In genomic region chr11:72468525-72468924, GRCm38 (mm10) we compare ENCODE assay signal across 11 mouse cellular contexts. TPM values are rescaled to one million over a fixed set of nuclear protein-coding genes. Genes with fewer than 3 reads are reported as not detected.
A peak's percentile ranks its signal among the peaks of the same experiment; 100 is the strongest.
DNase-seq lines count a peak whose midpoint lies in the region; ATAC-seq and TF ChIP-seq lines count a peak whose summit lies in the region.
"Had no signal": no experiment of that assay in that cellular context is flagged by ENCODE, and none has a peak within 500 bp of the region (broad histone marks: within the 10 kb centered on the region; RNA-seq: fewer than 3 reads in every experiment).

No protein-coding gene starts in this region.

- no peaks in the 10 kb centered on the region for H3K36me3 ChIP-seq in heart, postnatal 0 days (replicated peaks; ENCODE audit: control insufficient read depth, insufficient read depth, low read length)
- 0 out of 2 replicates have a peak, but pooled peaks cover 5% of the 10 kb centered on the region for H3K36me3 ChIP-seq in midbrain, embryonic 15.5 days (replicated peaks)
- peaks cover 6% of the 10 kb centered on the region; the same call in 1 of the 2 replicates for H3K36me3 ChIP-seq in midbrain, embryonic 14.5 days (ENCODE audit: control insufficient read depth, insufficient read depth, low read length)
- peaks cover 5% of the 10 kb centered on the region; the same call in 1 of the 2 replicates for H3K36me3 ChIP-seq in hindbrain, embryonic 16.5 days (ENCODE audit: control insufficient read depth, insufficient read depth, low read length)
- H3K36me3 ChIP-seq in stomach, embryonic 15.5 days = no peaks in the 10 kb centered on the region
- H3K36me3 ChIP-seq: forebrain, embryonic 15.5 days had no signal

- no peak overlapping the region for H3K4me2 ChIP-seq in heart, postnatal 0 days (ENCODE audit: low read depth, low read length)
- no peak overlapping the region for H3K4me2 ChIP-seq in midbrain, embryonic 15.5 days
- no peak overlapping the region for H3K4me2 ChIP-seq in midbrain, embryonic 14.5 days (ENCODE audit: low read length)
- H3K4me2 ChIP-seq in hindbrain, embryonic 16.5 days (ENCODE audit: low read length) = no peak overlapping the region
- no peak overlapping the region for H3K4me2 ChIP-seq in stomach, embryonic 15.5 days
- H3K4me2 ChIP-seq: forebrain, embryonic 15.5 days had no signal

- peaks cover 42% of the 10 kb centered on the region for H3K4me1 ChIP-seq in heart, postnatal 0 days (ENCODE audit: control insufficient read depth, insufficient read depth)
- no peaks in the 10 kb centered on the region for H3K4me1 ChIP-seq in midbrain, embryonic 15.5 days
- H3K4me1 ChIP-seq in midbrain, embryonic 14.5 days (ENCODE audit: control insufficient read depth, insufficient read depth, low read length) = 0 out of 2 replicates have a peak, but pooled peaks cover 2% of the 10 kb centered on the region
- H3K4me1 ChIP-seq in hindbrain, embryonic 16.5 days (ENCODE audit: control insufficient read depth, insufficient read depth, low read depth, low read length) = peaks cover 17% of the 10 kb centered on the region
- H3K4me1 ChIP-seq in stomach, embryonic 15.5 days = peaks cover 44% of the 10 kb centered on the region

- peak overlapping the region; percentile 79 for H3K27ac ChIP-seq in heart, postnatal 0 days (ENCODE audit: low read depth)
- peak overlapping the region; percentile 35; the same call in 1 of the 2 replicates for H3K27ac ChIP-seq in midbrain, embryonic 15.5 days
- no peak overlapping the region for H3K27ac ChIP-seq in midbrain, embryonic 14.5 days (replicated peaks; ENCODE audit: low read depth, low read length)
- peak overlapping the region; percentile 55; the same call in 1 of the 2 replicates for H3K27ac ChIP-seq in hindbrain, embryonic 16.5 days (ENCODE audit: low read depth, low read length)
- H3K27ac ChIP-seq in stomach, embryonic 15.5 days = peak overlapping the region; percentile 89; the same call in 1 of the 2 replicates

- H3K27me3 ChIP-seq in heart, postnatal 0 days (ENCODE audit: control insufficient read depth, insufficient read depth, low read length) = no peaks in the 10 kb centered on the region
- no peaks in the 10 kb centered on the region for H3K27me3 ChIP-seq in midbrain, embryonic 15.5 days (replicated peaks)
- no peaks in the 10 kb centered on the region for H3K27me3 ChIP-seq in midbrain, embryonic 14.5 days (ENCODE audit: control insufficient read depth, insufficient read depth, low read length)
- H3K27me3 ChIP-seq in hindbrain, embryonic 16.5 days (replicated peaks; ENCODE audit: control insufficient read depth, insufficient read depth, low read length) = no peaks in the 10 kb centered on the region
- no peaks in the 10 kb centered on the region for H3K27me3 ChIP-seq in stomach, embryonic 15.5 days (replicated peaks)
- H3K27me3 ChIP-seq: forebrain, embryonic 15.5 days had no signal

- no peak for DNase-seq in heart, postnatal 0 days (ENCODE audit: low spot score)
- no peak for DNase-seq in heart, adult 9 months (ENCODE audit: low spot score in 2 of 2)
- no peak for DNase-seq in midbrain, embryonic 14.5 days
- no peak for DNase-seq in embryo, embryonic 10.5 days (ENCODE audit: low spot score)

- H3K9ac ChIP-seq in heart, postnatal 0 days (replicated peaks; ENCODE audit: low read depth, low read length) = no peak overlapping the region
- no peak overlapping the region for H3K9ac ChIP-seq in midbrain, embryonic 15.5 days
- no peak overlapping the region for H3K9ac ChIP-seq in midbrain, embryonic 14.5 days (replicated peaks; ENCODE audit: low read length)
- no peak overlapping the region for H3K9ac ChIP-seq in hindbrain, embryonic 16.5 days (ENCODE audit: low read depth, low read length)
- no peak overlapping the region for H3K9ac ChIP-seq in stomach, embryonic 15.5 days
- H3K9ac ChIP-seq: forebrain, embryonic 15.5 days had no signal

- no peaks in the 10 kb centered on the region for H3K9me3 ChIP-seq in heart, postnatal 0 days (replicated peaks; ENCODE audit: control insufficient read depth, low read length)
- H3K9me3 ChIP-seq in midbrain, embryonic 15.5 days = no peaks in the 10 kb centered on the region
- H3K9me3 ChIP-seq in midbrain, embryonic 14.5 days (ENCODE audit: control insufficient read depth, low read length) = no peaks in the 10 kb centered on the region
- no peaks in the 10 kb centered on the region for H3K9me3 ChIP-seq in hindbrain, embryonic 16.5 days (ENCODE audit: control insufficient read depth, low read length)
- H3K9me3 ChIP-seq in stomach, embryonic 15.5 days = no peaks in the 10 kb centered on the region
- H3K9me3 ChIP-seq: forebrain, embryonic 15.5 days had no signal

- ATAC-seq in heart, postnatal 0 days (ENCODE audit: insufficient read depth, low read depth) = no peak
- ATAC-seq in midbrain, embryonic 15.5 days (replicated peaks) = no peak
- ATAC-seq in midbrain, embryonic 14.5 days (ENCODE audit: low FRiP score, low TSS enrichment) = no peak
- ATAC-seq in hindbrain, embryonic 16.5 days = no peak
- ATAC-seq in stomach, embryonic 15.5 days (ENCODE audit: insufficient read depth, low FRiP score, low read depth) = no peak
- ATAC-seq in CD4-positive, CD25-positive, alpha-beta regulatory T cell, adult 4 months = no peak
- ATAC-seq: inflammation-experienced regulatory T-cells, adult 6 months had no signal

- WGBS in heart, postnatal 0 days = 69% methylated on average over 5 of the region's 5 CpGs
- WGBS in midbrain, embryonic 15.5 days = 73% methylated on average over 5 of the region's 5 CpGs
- 69% methylated on average over 5 of the region's 5 CpGs for WGBS in midbrain, embryonic 14.5 days
- WGBS in hindbrain, embryonic 16.5 days = 67% methylated on average over 5 of the region's 5 CpGs
- 63% methylated on average over 5 of the region's 5 CpGs for WGBS in stomach, embryonic 15.5 days

- no peak for TF ChIP-seq EP300 in heart, postnatal 0 days (IDR thresholded peaks at IDR 0.05; ENCODE audit: low read depth)

- TF ChIP-seq CTCF in heart, postnatal 0 days (IDR thresholded peaks at IDR 0.05; ENCODE audit: low read depth) = no peak

- no peak overlapping the region for H3K4me3 ChIP-seq in heart, postnatal 0 days (ENCODE audit: low read depth, low read length)
- H3K4me3 ChIP-seq in midbrain, embryonic 15.5 days = no peak overlapping the region
- H3K4me3 ChIP-seq in midbrain, embryonic 14.5 days (replicated peaks; ENCODE audit: low read depth, low read length) = no peak overlapping the region
- H3K4me3 ChIP-seq in hindbrain, embryonic 16.5 days (ENCODE audit: low read length) = no peak overlapping the region
- H3K4me3 ChIP-seq in stomach, embryonic 15.5 days (replicated peaks) = no peak overlapping the region
- H3K4me3 ChIP-seq: forebrain, embryonic 15.5 days had no signal

RNA-seq across cellular contexts. Expression of gene Spns2, which starts 21.2 kb away (rescaled TPM):
- total RNA-seq in heart, postnatal 0 days (2014; rRNA removed; ENCODE audit: low replicate concordance) = 31.8 and 44.2 TPM in 2 replicates
- 2.4 and 2.9 TPM in 2 replicates for polyA plus RNA-seq in heart, postnatal 0 days (2015; fragmentation: Nextera tagmentation; extraction: Ambion mirVana)
- polyA plus RNA-seq in midbrain, embryonic 15.5 days (2015; fragmentation: Nextera tagmentation; extraction: Ambion mirVana) = 10.7 and 11.6 TPM in 2 replicates
- 12.6 TPM in 2 replicates for polyA plus RNA-seq in midbrain, embryonic 14.5 days (2014; fragmentation: Nextera tagmentation; extraction: Ambion mirVana)
- polyA plus RNA-seq in hindbrain, embryonic 16.5 days (2015; fragmentation: Nextera tagmentation; extraction: Ambion mirVana) = 6.0 and 8.2 TPM in 2 replicates
- polyA plus RNA-seq in stomach, embryonic 15.5 days (2015; fragmentation: Nextera tagmentation; extraction: Ambion mirVana) = 4.2 and 6.0 TPM in 2 replicates
- polyA plus RNA-seq in CD4-positive, CD25-positive, alpha-beta regulatory T cell, adult 4 months (2017; shearing (Covaris generic)) = not detected
- polyA plus RNA-seq: inflammation-experienced regulatory T-cells, adult 6 months had no signal

RNA-seq across cellular contexts. Expression of gene Mybbp1a, which starts 27.4 kb away (rescaled TPM):
- 20.5 and 20.9 TPM in 2 replicates for total RNA-seq in heart, postnatal 0 days (2014; rRNA removed; ENCODE audit: low replicate concordance)
- 41.3 and 42.1 TPM in 2 replicates for polyA plus RNA-seq in heart, postnatal 0 days (2015; fragmentation: Nextera tagmentation; extraction: Ambion mirVana)
- polyA plus RNA-seq in midbrain, embryonic 15.5 days (2015; fragmentation: Nextera tagmentation; extraction: Ambion mirVana) = 67.5 and 69.4 TPM in 2 replicates
- polyA plus RNA-seq in midbrain, embryonic 14.5 days (2014; fragmentation: Nextera tagmentation; extraction: Ambion mirVana) = 52.0 and 66.0 TPM in 2 replicates
- polyA plus RNA-seq in hindbrain, embryonic 16.5 days (2015; fragmentation: Nextera tagmentation; extraction: Ambion mirVana) = 54.2 and 63.0 TPM in 2 replicates
- polyA plus RNA-seq in stomach, embryonic 15.5 days (2015; fragmentation: Nextera tagmentation; extraction: Ambion mirVana) = 144 and 159 TPM in 2 replicates
- 100 to 1,000 TPM in 1 of 2 experiments, 10 to 100 TPM in 1; 73.7 to 102 TPM for polyA plus RNA-seq in CD4-positive, CD25-positive, alpha-beta regulatory T cell, adult 4 months (2017; shearing (Covaris generic))

RNA-seq across cellular contexts. Expression of gene Ggt6, which starts 33.2 kb away (rescaled TPM):
- total RNA-seq in heart, postnatal 0 days (2014; rRNA removed; ENCODE audit: low replicate concordance) = 5.3 TPM in 1 of 2 replicates, not detected in the other
- 0.05 TPM in 1 of 2 replicates, not detected in the other for polyA plus RNA-seq in heart, postnatal 0 days (2015; fragmentation: Nextera tagmentation; extraction: Ambion mirVana)
- polyA plus RNA-seq in midbrain, embryonic 15.5 days (2015; fragmentation: Nextera tagmentation; extraction: Ambion mirVana) = not detected in 2 replicates
- polyA plus RNA-seq in midbrain, embryonic 14.5 days (2014; fragmentation: Nextera tagmentation; extraction: Ambion mirVana) = not detected in 2 replicates
- polyA plus RNA-seq in hindbrain, embryonic 16.5 days (2015; fragmentation: Nextera tagmentation; extraction: Ambion mirVana) = not detected in 2 replicates
- polyA plus RNA-seq in stomach, embryonic 15.5 days (2015; fragmentation: Nextera tagmentation; extraction: Ambion mirVana) = 4.7 and 4.8 TPM in 2 replicates
- polyA plus RNA-seq in CD4-positive, CD25-positive, alpha-beta regulatory T cell, adult 4 months (2017; shearing (Covaris generic)) = not detected
- polyA plus RNA-seq: forebrain, embryonic 15.5 days; inflammation-experienced regulatory T-cells, adult 6 months; neural tube, embryonic 11.5 days had no signal

RNA-seq across cellular contexts. Expression of gene Smtnl2, which starts 57.0 kb away (rescaled TPM):
- 88.5 and 93.0 TPM in 2 replicates for total RNA-seq in heart, postnatal 0 days (2014; rRNA removed; ENCODE audit: low replicate concordance)
- 72.9 and 79.2 TPM in 2 replicates for polyA plus RNA-seq in heart, postnatal 0 days (2015; fragmentation: Nextera tagmentation; extraction: Ambion mirVana)
- polyA plus RNA-seq in midbrain, embryonic 15.5 days (2015; fragmentation: Nextera tagmentation; extraction: Ambion mirVana) = 8.1 and 9.3 TPM in 2 replicates
- 2.9 and 4.5 TPM in 2 replicates for polyA plus RNA-seq in midbrain, embryonic 14.5 days (2014; fragmentation: Nextera tagmentation; extraction: Ambion mirVana)
- polyA plus RNA-seq in hindbrain, embryonic 16.5 days (2015; fragmentation: Nextera tagmentation; extraction: Ambion mirVana) = 12.3 and 12.4 TPM in 2 replicates
- 50.8 and 56.0 TPM in 2 replicates for polyA plus RNA-seq in stomach, embryonic 15.5 days (2015; fragmentation: Nextera tagmentation; extraction: Ambion mirVana)
- polyA plus RNA-seq in CD4-positive, CD25-positive, alpha-beta regulatory T cell, adult 4 months (2017; shearing (Covaris generic)) = under 1 TPM in 1 of 2 experiments, not detected in 1; 0.23 TPM
- polyA plus RNA-seq: inflammation-experienced regulatory T-cells, adult 6 months had no signal
